Mouse (Mus musculus) CH12.LX (cell line): ENCODE measurements around the gene Ccdc24. TPM values are rescaled to one million over a fixed set of nuclear protein-coding genes. Genes with fewer than 3 reads are reported as not detected.

Experiments used
- DNase-seq: peaks from one replicate; pipeline ENCODE4 v3.0.0-alpha.2; 2013; ENCODE audit errors: extremely low read depth
- H3K27ac ChIP-seq: 2 replicates; pipeline ENCODE4 v1.5.1; 2012; ENCODE audit warnings: low read depth, mild to moderate bottlenecking, control low read depth, moderate library complexity; ENCODE audit not compliant: insufficient read depth
- H3K27me3 ChIP-seq: replicated peaks from 2 replicates; pipeline ENCODE3; 2012; ENCODE audit warnings: inconsistent platforms
- H3K36me3 ChIP-seq, 2 experiments: replicated peaks in 1 of 2; 2 replicates each; pipeline versions ENCODE3 to v1.6.1; 2012; ENCODE audit warnings: inconsistent platforms in 1 of 2, low read length in 1 of 2, mild to moderate bottlenecking in 1 of 2, mixed read lengths in 1 of 2, moderate library complexity in 1 of 2; ENCODE audit not compliant: control insufficient read depth in 1 of 2, insufficient read depth in 1 of 2
- H3K4me1 ChIP-seq, 2 experiments: 2 replicates each; pipeline ENCODE4 v1.6.1; 2012; ENCODE audit warnings: inconsistent platforms in 1 of 2, moderate library complexity in 1 of 2; ENCODE audit not compliant: insufficient read depth in 2 of 2, control insufficient read depth in 1 of 2
- H3K4me2 ChIP-seq: 2 replicates; pipeline ENCODE4 v1.6.1; 2012; ENCODE audit warnings: low read depth, mild to moderate bottlenecking, control low read depth; ENCODE audit not compliant: poor library complexity, insufficient read depth, severe bottlenecking
- H3K4me3 ChIP-seq, 3 experiments: fragments of 150-350 bp in 1 of 3; sonication (generic) in 1 of 3; replicated peaks in 1 of 3; 2 replicates each; pipeline versions ENCODE3 to v1.5.1; 2011 to 2012; ENCODE audit warnings: low read depth in 2 of 3, low read length in 2 of 3, mild to moderate bottlenecking in 2 of 3, moderate library complexity in 2 of 3, control low read depth in 1 of 3, improper control_type of control experiment in 1 of 3, inconsistent platforms in 1 of 3, mixed read lengths in 1 of 3; ENCODE audit not compliant: poor library complexity in 1 of 3
- H3K79me2 ChIP-seq: replicated peaks from 2 replicates; pipeline ENCODE4 v1.6.1; 2012; ENCODE audit warnings: mild to moderate bottlenecking, moderate library complexity; ENCODE audit not compliant: control insufficient read depth, poor library complexity, insufficient read depth, severe bottlenecking; ENCODE audit errors: extremely low read depth
- H3K9ac ChIP-seq: 2 replicates; pipeline ENCODE4 v1.6.1; 2012; ENCODE audit warnings: low read depth, mild to moderate bottlenecking, control low read depth, moderate library complexity; ENCODE audit not compliant: insufficient read depth
- H3K9me3 ChIP-seq: replicated peaks from 2 replicates; pipeline ENCODE3; 2012; ENCODE audit warnings: low read length, inconsistent platforms, mixed read lengths
- BHLHE40 ChIP-seq: IDR thresholded peaks from 2 replicates; pipeline ENCODE4 v1.6.1; 2011; ENCODE audit warnings: mild to moderate bottlenecking, low read depth, low read length, improper control_type of control experiment
- CTCF ChIP-seq, 2 experiments: IDR thresholded peaks in 1 of 2; conservative IDR thresholded peaks in 1 of 2; 2 replicates each; pipeline ENCODE4 v1.5.1; 2011 to 2012; ENCODE audit warnings: low read depth in 2 of 2, low read length in 2 of 2, improper control_type of control experiment in 1 of 2, inconsistent platforms in 1 of 2, mild to moderate bottlenecking in 1 of 2, moderate library complexity in 1 of 2
- E2F4 ChIP-seq: IDR thresholded peaks from 2 replicates; pipeline ENCODE4 v1.6.1; 2011; ENCODE audit warnings: low read depth, low read length, improper control_type of control experiment; ENCODE audit not compliant: insufficient replicate concordance
- EP300 ChIP-seq: IDR thresholded peaks from 2 replicates; pipeline ENCODE4 v1.6.1; 2011; ENCODE audit warnings: low read length, improper control_type of control experiment
- HCFC1 ChIP-seq: IDR thresholded peaks from 2 replicates; pipeline ENCODE4 v1.6.1; 2012; ENCODE audit warnings: low read depth, mild to moderate bottlenecking, inconsistent platforms, low read length, improper control_type of control experiment
- JUN ChIP-seq: IDR thresholded peaks from 2 replicates; pipeline ENCODE4 v1.6.1; 2011; ENCODE audit warnings: low read depth, mild to moderate bottlenecking, low read length, improper control_type of control experiment, moderate library complexity; ENCODE audit not compliant: insufficient read depth
- KAT2A ChIP-seq: IDR thresholded peaks from 2 replicates; pipeline ENCODE4 v1.6.1; 2012; ENCODE audit warnings: low read length, improper control_type of control experiment, inconsistent platforms; ENCODE audit not compliant: insufficient replicate concordance
- MAFK ChIP-seq: IDR thresholded peaks from 2 replicates; pipeline ENCODE4 v1.6.1; 2011; ENCODE audit warnings: low read length, improper control_type of control experiment; ENCODE audit not compliant: insufficient replicate concordance
- MAX ChIP-seq: IDR thresholded peaks from 2 replicates; pipeline ENCODE4 v1.6.1; 2011; ENCODE audit warnings: low read length, improper control_type of control experiment
- MAZ ChIP-seq: IDR thresholded peaks from 2 replicates; pipeline ENCODE4 v1.6.1; 2012; ENCODE audit warnings: low read depth, mild to moderate bottlenecking, inconsistent platforms, low read length, improper control_type of control experiment, moderate library complexity
- MEF2A ChIP-seq: IDR thresholded peaks from 2 replicates; pipeline ENCODE4 v1.6.1; 2014; ENCODE audit warnings: low read depth, mild to moderate bottlenecking, inconsistent platforms, low read length, improper control_type of control experiment, borderline replicate concordance
- PAX5 ChIP-seq: IDR thresholded peaks from 2 replicates; pipeline ENCODE4 v1.6.1; 2012; ENCODE audit warnings: low read length, inconsistent platforms, mixed read lengths
- RAD21 ChIP-seq: IDR thresholded peaks from 2 replicates; pipeline ENCODE4 v1.6.1; 2011; ENCODE audit warnings: low read depth, mild to moderate bottlenecking, low read length, improper control_type of control experiment, moderate library complexity
- RCOR1 ChIP-seq: conservative IDR thresholded peaks from 2 replicates; pipeline ENCODE4 v1.6.1; 2012; ENCODE audit warnings: low read depth, mild to moderate bottlenecking, inconsistent platforms, low read length, improper control_type of control experiment
- SMC3 ChIP-seq: IDR thresholded peaks from 2 replicates; pipeline ENCODE4 v1.6.1; 2011; ENCODE audit warnings: low read depth, low read length, improper control_type of control experiment
- UBTF ChIP-seq: IDR thresholded peaks from 2 replicates; pipeline ENCODE4 v1.6.1; 2012; ENCODE audit warnings: low read depth, mild to moderate bottlenecking, inconsistent platforms, low read length, improper control_type of control experiment, moderate library complexity
- USF1 ChIP-seq: IDR thresholded peaks from 2 replicates; pipeline ENCODE4 v1.6.1; 2014; ENCODE audit warnings: low read depth, mild to moderate bottlenecking, inconsistent platforms, low read length, improper control_type of control experiment
- USF2 ChIP-seq: conservative IDR thresholded peaks from 2 replicates; pipeline ENCODE4 v1.6.1; 2011; ENCODE audit warnings: low read depth, low read length, improper control_type of control experiment
- ZC3H11A ChIP-seq: IDR thresholded peaks from 2 replicates; pipeline ENCODE4 v1.6.1; 2012; ENCODE audit warnings: low read depth, mild to moderate bottlenecking, inconsistent platforms, low read length, improper control_type of control experiment
- ZKSCAN1 ChIP-seq: IDR thresholded peaks from 2 replicates; pipeline ENCODE4 v1.6.1; 2012; ENCODE audit warnings: low read depth, inconsistent platforms, low read length, improper control_type of control experiment, borderline replicate concordance
- dilution Hi-C: fragments of 300-500 bp; cut with MboI; formaldehyde crosslinking; loops from 2 replicates; pipeline ENCODE4 v1.14.3; 2020; ENCODE audit warnings: low sequenced_read_pairs; ENCODE audit not compliant: extremely low pct_unique_long_range_greater_than_20kb, extremely low pct_ligation_motif_present
- in situ Hi-C: fragments of 300-500 bp; cut with MboI; formaldehyde crosslinking; loops from 3 replicates; pipeline ENCODE4 v1.14.3; 2019; ENCODE audit warnings: low sequenced_read_pairs, low pct_ligation_motif_present, low pct_unique_long_range_greater_than_20kb, mixed read lengths
- polyA plus RNA-seq: library from polyadenylated mRNA; unstranded; fragments of >175 nt; gene quantifications from 2 replicates; pipeline ENCODE4 v1.2.1, GENCODE M21; 2012; ENCODE audit warnings: low read depth; ENCODE audit not compliant: insufficient read length
- total RNA-seq, 2 experiments: library from RNA; depleted of rRNA; stranded (reverse); fragments of 300-350 nt in 1 of 2; fragments of >200 nt in 1 of 2; gene quantifications; 2 replicates each; pipeline ENCODE4 v1.2.3; 2012 to 2014

Ccdc24 gene
- total and polyA plus RNA-seq, 3 experiments, result 0.81 to 0.93 TPM; not detected in 1

DNA sequence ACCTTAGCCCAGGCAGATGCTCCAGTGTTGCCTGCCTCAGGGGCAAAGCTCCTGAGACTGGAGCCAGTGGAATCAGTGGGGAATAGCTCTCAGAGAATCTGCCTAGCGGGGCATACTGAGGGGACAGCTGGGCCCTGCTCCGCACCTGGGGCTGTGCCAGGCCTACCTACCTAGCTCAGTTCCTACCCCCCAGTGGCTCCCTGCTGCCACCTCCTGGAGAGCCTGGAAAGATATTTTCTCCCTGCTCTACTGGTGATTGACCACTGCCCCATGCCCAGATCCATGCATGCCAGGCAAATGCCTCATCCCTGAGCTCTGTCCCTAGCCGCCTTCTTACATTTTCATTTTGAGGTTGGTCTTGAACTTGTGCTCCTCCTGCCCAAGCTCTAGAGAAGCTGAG, 13.6 kb downstream of the Ccdc24 start:
- Histone ChIP-seq H3K9ac (no peak overlapping the region), H3K4me3 (no peak overlapping the region), H3K4me2 (no peak overlapping the region), H3K27me3 (no peaks in the 10 kb centered on the region), H3K27ac (no peak overlapping the region), H3K4me1 (peaks cover 14 to 22% of the 10 kb centered on the region in 2 experiments), H3K79me2 (no peaks in the 10 kb centered on the region), H3K9me3 (no peaks in the 10 kb centered on the region), H3K36me3 (peaks cover 51 to 95% of the 10 kb centered on the region in 2 experiments)
- dilution Hi-C loops (no loop called here), in situ Hi-C loops (no loop called here)
- TF ChIP-seq RAD21 (peak; percentile 61), CTCF (conservative IDR thresholded peaks at IDR 0.05 in 1 of 2, IDR thresholded peaks at IDR 0.05 in 1 of 2; ENCODE audit: low read depth in 2 of 2, low read length in 2 of 2) (peak; percentile 15 to 71; a peak in 2 of 4 replicates), SMC3 (peak; percentile 70), RCOR1 (no peak)
- peak; percentile 43 for DNase-seq

DNA sequence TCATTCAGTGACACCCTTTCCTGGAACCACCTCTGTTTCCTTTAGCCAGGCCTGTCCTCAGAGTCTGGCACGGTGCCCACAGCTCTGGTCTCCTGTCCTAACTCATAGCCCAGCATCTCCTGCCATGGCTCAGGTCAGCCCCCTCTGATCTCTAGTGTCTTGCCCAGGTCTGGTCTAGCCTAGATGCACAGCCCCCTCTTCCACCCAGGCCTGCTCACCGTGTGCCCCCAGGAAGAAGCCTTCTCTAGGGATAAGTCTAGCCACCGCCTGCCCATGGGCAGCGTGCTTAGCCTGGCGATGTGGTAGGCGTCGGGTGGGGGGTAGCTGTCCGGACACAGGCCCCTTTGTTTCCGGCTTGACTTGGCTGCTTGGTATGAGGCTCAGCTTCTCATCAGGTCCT, 17.2 kb downstream of the Ccdc24 start:
- no peak overlapping the region for H3K4me3 ChIP-seq
- dilution Hi-C loops, result no loop called here
- no peaks in the 10 kb centered on the region for H3K4me1 ChIP-seq
- peaks cover 34 to 91% of the 10 kb centered on the region in 2 experiments for H3K36me3 ChIP-seq
- no peak overlapping the region for H3K9ac ChIP-seq
- no peak overlapping the region for H3K4me2 ChIP-seq
- DNase-seq, result no peak
- no peak for TF ChIP-seq MAX
- TF ChIP-seq ZKSCAN1, result no peak
- TF ChIP-seq ZC3H11A, result no peak
- TF ChIP-seq HCFC1, result no peak
- TF ChIP-seq BHLHE40, result no peak
- TF ChIP-seq EP300, result no peak
- H3K79me2 ChIP-seq, result no peaks in the 10 kb centered on the region
- no peaks in the 10 kb centered on the region for H3K27me3 ChIP-seq
- H3K27ac ChIP-seq, result no peak overlapping the region
- in situ Hi-C loops, result no loop called here
- H3K9me3 ChIP-seq, result no peaks in the 10 kb centered on the region

DNA sequence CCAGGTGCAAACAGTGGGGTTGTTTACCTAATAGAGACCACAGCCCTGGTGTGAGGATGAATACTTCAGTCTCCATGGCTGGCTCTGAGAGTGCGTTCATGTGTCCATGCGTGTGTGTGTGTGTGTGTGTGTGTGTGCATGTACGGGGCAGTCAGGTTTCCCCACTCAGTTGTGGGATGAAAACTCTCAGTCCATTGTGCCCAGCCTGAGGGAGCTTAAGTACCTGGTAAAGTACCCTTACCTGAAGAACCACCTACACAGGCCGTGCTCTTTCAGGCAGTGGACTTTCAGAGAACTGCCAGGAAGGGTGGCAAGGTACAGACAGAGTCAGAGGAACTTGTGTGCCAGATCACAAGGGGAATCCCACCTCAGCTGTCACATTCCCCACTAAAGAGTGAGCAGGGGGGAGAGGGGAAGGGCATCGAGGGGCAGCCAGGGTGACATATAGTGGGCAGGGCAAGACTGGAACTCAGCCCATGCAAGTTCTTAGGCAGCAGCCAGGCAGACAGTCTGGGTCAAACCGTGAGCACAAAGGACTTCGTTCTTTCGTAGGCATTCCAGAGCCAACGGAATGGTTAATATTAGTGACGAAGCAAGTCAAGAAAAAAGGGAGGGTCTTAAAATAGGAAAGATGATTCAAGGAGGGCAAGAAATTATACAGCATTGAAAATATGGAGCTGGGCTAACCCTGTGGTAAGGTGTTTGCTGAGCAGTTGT, 20.0 kb downstream of the Ccdc24 start:
- Histone ChIP-seq H3K9ac (no peak overlapping the region), H3K79me2 (no peaks in the 10 kb centered on the region), H3K4me1 (no peaks in the 10 kb centered on the region), H3K4me3 (no peak overlapping the region), H3K36me3 (peaks cover 28 to 90% of the 10 kb centered on the region in 2 experiments), H3K9me3 (no peaks in the 10 kb centered on the region), H3K27ac (no peak overlapping the region), H3K27me3 (no peaks in the 10 kb centered on the region), H3K4me2 (no peak overlapping the region)
- in situ Hi-C loops (no loop called here), dilution Hi-C loops (no loop called here)
- no peak for DNase-seq
- no peak for TF ChIP-seq UBTF
- no peak for TF ChIP-seq BHLHE40
- TF ChIP-seq USF1, result no peak
- no peak for TF ChIP-seq CTCF (conservative IDR thresholded peaks at IDR 0.05 in 1 of 2, IDR thresholded peaks at IDR 0.05 in 1 of 2; ENCODE audit: low read depth in 2 of 2, low read length in 2 of 2)
- TF ChIP-seq USF2, result no peak
- TF ChIP-seq KAT2A, result no peak
- no peak for TF ChIP-seq JUN
- no peak for TF ChIP-seq MEF2A
- TF ChIP-seq SMC3, result no peak
- TF ChIP-seq E2F4, result no peak
- no peak for TF ChIP-seq MAFK
- no peak for TF ChIP-seq MAZ
- TF ChIP-seq PAX5, result no peak
- TF ChIP-seq, all 38 proteins: peak for 0
